Mouse (Mus musculus): ENCODE measurements around the gene Dntt.

Gene Dntt

DNA sequence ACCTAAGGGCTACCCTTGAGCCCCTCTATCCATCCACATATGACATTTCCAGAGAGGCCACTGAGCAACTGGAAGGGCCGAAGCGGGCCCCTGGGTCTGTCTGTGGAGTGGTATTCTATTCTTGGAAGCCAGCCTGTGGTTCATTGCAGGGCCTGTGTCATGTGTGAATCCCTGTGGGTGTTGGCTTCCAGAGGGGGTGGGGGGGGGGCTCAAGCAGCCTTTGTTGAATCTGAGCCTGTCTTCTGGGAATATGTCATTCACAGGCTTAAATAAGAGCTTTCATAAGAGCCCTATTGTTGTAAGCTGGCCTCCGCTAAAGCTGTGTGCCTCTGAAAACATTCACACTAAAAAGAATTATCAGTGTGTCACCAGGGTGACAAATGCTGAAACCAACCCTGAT lies 52.5 kb downstream of the Dntt start:
- no peak for TF ChIP-seq GATA4 (IDR thresholded peaks at IDR 0.05; ENCODE audit: insufficient replicate concordance, low read length)

DNA sequence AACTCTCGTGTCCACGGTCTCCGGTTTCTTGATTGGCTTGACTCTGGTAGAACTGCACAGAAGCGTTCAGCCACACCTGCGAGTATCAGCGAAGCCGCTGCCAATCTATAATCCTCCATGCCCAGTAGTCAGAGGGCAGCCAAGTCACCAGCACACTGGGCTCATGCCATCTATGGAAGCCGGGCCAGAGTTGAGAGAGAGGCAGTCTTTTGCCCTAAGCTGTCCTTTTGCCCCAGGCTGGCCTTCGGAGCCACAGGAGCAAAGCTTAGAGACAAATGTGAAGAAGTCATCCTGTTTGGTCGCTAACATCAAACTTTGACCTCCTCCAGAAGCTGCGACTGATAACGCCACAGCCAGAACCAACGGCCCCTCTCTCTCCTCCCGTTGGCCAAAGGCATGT lies 54.6 kb downstream of the Dntt start:
- TF ChIP-seq GATA4 (IDR thresholded peaks at IDR 0.05; ENCODE audit: insufficient replicate concordance, low read length), result no peak

GRCm38 (mm10) chr19:41086289-41086688 lies 57.2 kb downstream of the Dntt start:
- no peak for TF ChIP-seq GATA4 (IDR thresholded peaks at IDR 0.05; ENCODE audit: insufficient replicate concordance, low read length)

- no peak for TF ChIP-seq GATA4 (IDR thresholded peaks at IDR 0.05; ENCODE audit: insufficient replicate concordance, low read length)
Measured at GRCm38 (mm10) chr19:41086700-41087099, 57.6 kb downstream of the Dntt start.

DNA sequence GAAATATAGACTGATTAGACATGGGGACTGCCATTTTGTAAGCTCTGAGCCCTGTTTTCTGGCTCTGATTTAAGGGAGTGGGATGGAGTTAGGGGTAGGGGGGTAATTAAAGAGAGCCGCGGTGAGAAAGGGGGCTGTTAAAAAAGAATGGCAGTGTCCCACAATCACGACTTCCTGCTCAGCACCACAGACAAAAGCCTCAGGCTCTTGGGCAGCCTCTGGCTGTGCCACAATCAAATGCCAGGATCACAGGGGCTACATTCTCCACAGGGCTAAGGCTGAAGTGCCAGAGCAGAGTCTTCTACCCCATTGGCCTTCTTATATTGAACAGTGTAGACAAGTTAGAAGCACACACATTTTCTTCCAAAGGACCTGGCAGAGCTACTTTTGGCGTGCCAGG lies 58.8 kb downstream of the Dntt start:
- no peak for TF ChIP-seq GATA4 (IDR thresholded peaks at IDR 0.05; ENCODE audit: insufficient replicate concordance, low read length)

GRCm38 (mm10) chr19:41088491-41088890 lies 59.4 kb downstream of the Dntt start:
- TF ChIP-seq GATA4 (IDR thresholded peaks at IDR 0.05; ENCODE audit: insufficient replicate concordance, low read length), result no peak

GRCm38 (mm10) chr19:41089833-41090232 lies 60.8 kb downstream of the Dntt start:
- no peak for TF ChIP-seq GATA4 (IDR thresholded peaks at IDR 0.05; ENCODE audit: insufficient replicate concordance, low read length)

GRCm38 (mm10) chr19:41091901-41092300 lies 62.8 kb downstream of the Dntt start:
- no peak for TF ChIP-seq GATA4 (IDR thresholded peaks at IDR 0.05; ENCODE audit: insufficient replicate concordance, low read length)

GRCm38 (mm10) chr19:41097038-41097437 lies 68.0 kb downstream of the Dntt start:
- TF ChIP-seq GATA4 (IDR thresholded peaks at IDR 0.05; ENCODE audit: insufficient replicate concordance, low read length), result no peak

GRCm38 (mm10) chr19:41100863-41101262 lies 71.8 kb downstream of the Dntt start:
- TF ChIP-seq GATA4 (IDR thresholded peaks at IDR 0.05; ENCODE audit: insufficient replicate concordance, low read length), result no peak

DNA sequence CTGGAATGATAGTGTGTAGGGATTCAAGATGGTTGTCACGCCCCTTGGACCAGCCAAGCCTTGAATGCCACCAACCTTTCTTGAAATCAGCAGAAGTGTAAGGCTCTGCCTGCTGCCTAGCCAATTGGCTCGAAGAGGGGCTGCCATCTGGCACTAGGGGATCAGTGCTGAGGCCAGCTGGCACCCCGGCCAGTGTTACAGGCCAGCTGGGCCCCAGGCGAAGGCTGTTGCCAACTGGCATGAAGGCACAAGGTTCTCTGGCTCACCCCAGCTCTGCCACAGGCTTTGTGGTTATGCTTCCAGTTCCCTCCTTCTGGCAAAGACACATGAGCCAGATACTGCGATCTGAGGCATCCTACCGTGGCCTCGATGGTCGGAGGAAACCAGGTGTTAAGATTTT lies 72.3 kb downstream of the Dntt start:
- TF ChIP-seq GATA4 (IDR thresholded peaks at IDR 0.05; ENCODE audit: insufficient replicate concordance, low read length), result no peak

DNA sequence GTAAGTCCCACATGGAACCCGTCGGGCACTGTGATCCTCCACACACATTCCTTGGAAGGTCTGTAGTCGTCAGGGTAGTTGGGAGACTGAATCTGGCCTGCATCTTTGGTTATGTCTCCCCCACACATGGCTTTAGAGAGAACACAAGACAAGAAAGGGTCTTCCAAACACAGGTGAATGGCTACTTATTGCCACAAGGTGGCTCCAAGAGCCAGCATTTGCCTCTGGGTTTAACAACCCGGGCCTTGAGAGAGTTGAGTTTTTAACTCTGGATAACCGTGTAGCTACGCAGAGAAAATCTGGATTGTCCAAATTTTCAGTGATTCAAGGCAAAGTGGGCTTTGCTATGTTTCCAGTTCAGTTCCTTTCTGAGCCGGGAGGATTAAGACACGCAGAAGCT lies 75.8 kb downstream of the Dntt start:
- TF ChIP-seq GATA4 (IDR thresholded peaks at IDR 0.05; ENCODE audit: insufficient replicate concordance, low read length), result no peak

- no peak for TF ChIP-seq GATA4 (IDR thresholded peaks at IDR 0.05; ENCODE audit: insufficient replicate concordance, low read length)
Measured at GRCm38 (mm10) chr19:41107530-41107929, 78.5 kb downstream of the Dntt start.

- no peak for TF ChIP-seq GATA4 (IDR thresholded peaks at IDR 0.05; ENCODE audit: insufficient replicate concordance, low read length)
Measured at GRCm38 (mm10) chr19:41108666-41109065, 79.6 kb downstream of the Dntt start.

Measured in liver, adult (tissue).